Mouse (Mus musculus): ENCODE data around the gene Slc30a9. TPM values are rescaled to one million over a fixed set of nuclear protein-coding genes. Genes with fewer than 3 reads are reported as not detected.

Slc30a9 gene
- total RNA-seq, 4 experiments from 2014 or later, result 183 to 204 (median 189) TPM

Other genes with a start within 250 kb of the Slc30a9 start
- not detected for gene Phox2b, start 207.7 kb upstream of the Slc30a9 start, total RNA-seq (2022)
- 10 to 100 TPM; 75.7 to 84.2 (median 81.7) TPM for gene Tmem33, start 46.4 kb upstream of the Slc30a9 start, total RNA-seq (2022)
- gene Bend4, start 121.4 kb downstream of the Slc30a9 start, total RNA-seq (2022), result 1 to 10 TPM; 6.3 to 7.2 (median 7.0) TPM

All from left cerebral cortex, adult 8-10 months (tissue).